ENCODE assay signal across 21 mouse cellular contexts in genomic region chr11:75108909-75109308, GRCm38 (mm10).
A peak's percentile ranks its signal among the peaks of the same experiment; 100 is the strongest.
DNase-seq lines count a peak whose midpoint lies in the region; ATAC-seq and TF ChIP-seq lines count a peak whose summit lies in the region.
"Had no signal": no experiment of that assay in that cellular context is flagged by ENCODE, and none has a peak within 500 bp of the region (broad histone marks: within the 10 kb centered on the region; RNA-seq: fewer than 3 reads in every experiment).

No protein-coding gene starts in this region.

- peak overlapping the region; percentile 50 for H3K27ac ChIP-seq in heart, embryonic 13.5 days (replicated peaks)
- 0 out of 2 replicates have a peak overlapping the region, but pooled peaks have one; percentile 5 for H3K27ac ChIP-seq in spleen, adult 2 months (ENCODE audit: insufficient read depth, low read length)
- H3K27ac ChIP-seq: embryonic facial prominence, embryonic 15.5 days; forebrain, embryonic 10.5 days; gastrocnemius, adult 2 months; hindbrain, embryonic 15.5 days had no signal

- no peak for TF ChIP-seq POLR2A in spleen, adult 2 months (IDR thresholded peaks at IDR 0.05; ENCODE audit: low read depth, low read length)

- no peak overlapping the region for H3K9ac ChIP-seq in heart, embryonic 13.5 days
- H3K9ac ChIP-seq: embryonic facial prominence, embryonic 15.5 days; hindbrain, embryonic 15.5 days had no signal

- intact Hi-C loops in heart, postnatal 25 days (cut with DNase I): no loop called here

- no peak overlapping the region for H3K4me2 ChIP-seq in heart, embryonic 13.5 days
- H3K4me2 ChIP-seq: embryonic facial prominence, embryonic 15.5 days; hindbrain, embryonic 15.5 days had no signal

- no peak overlapping the region for H3K4me3 ChIP-seq in heart, embryonic 13.5 days
- no peak overlapping the region for H3K4me3 ChIP-seq in spleen, adult 2 months (ENCODE audit: extremely low read depth, insufficient read depth, insufficient read length)
- H3K4me3 ChIP-seq: embryonic facial prominence, embryonic 15.5 days; erythroblast, embryonic 14.5 days; forebrain, embryonic 10.5 days; gastrocnemius, adult 2 months; hindbrain, embryonic 15.5 days had no signal

- peaks cover 8% of the 10 kb centered on the region; the same call in 1 of the 2 replicates for H3K4me1 ChIP-seq in heart, embryonic 13.5 days
- no peaks in the 10 kb centered on the region for H3K4me1 ChIP-seq in spleen, adult 2 months (ENCODE audit: control insufficient read depth, insufficient read depth, insufficient read length)
- H3K4me1 ChIP-seq: embryonic facial prominence, embryonic 15.5 days; forebrain, embryonic 10.5 days; hindbrain, embryonic 15.5 days had no signal

- no peak for TF ChIP-seq CTCF in spleen, adult 2 months (IDR thresholded peaks at IDR 0.05; ENCODE audit: extremely low read depth, insufficient read depth, insufficient read length, insufficient replicate concordance)

- ATAC-seq in heart, embryonic 13.5 days (ENCODE audit: extremely low read depth, insufficient number of reproducible peaks, low FRiP score, low TSS enrichment): no peak
- ATAC-seq: forebrain, embryonic 14.5 days; intestine, embryonic 16.5 days had no signal

- no peaks in the 10 kb centered on the region for H3K9me3 ChIP-seq in heart, embryonic 13.5 days
- H3K9me3 ChIP-seq: embryonic facial prominence, embryonic 15.5 days; forebrain, embryonic 10.5 days; hindbrain, embryonic 15.5 days had no signal

- no peaks in the 10 kb centered on the region for H3K27me3 ChIP-seq in heart, embryonic 13.5 days (replicated peaks)
- no peaks in the 10 kb centered on the region for H3K27me3 ChIP-seq in spleen, adult 2 months (ENCODE audit: control insufficient read depth, insufficient read depth, low read length)
- H3K27me3 ChIP-seq: embryonic facial prominence, embryonic 15.5 days; hindbrain, embryonic 15.5 days had no signal

- DNase-seq in adrenal gland, postnatal 10 days: peak; percentile 14
- no peak for DNase-seq in adrenal gland, postnatal 25 days
- DNase-seq in heart, postnatal 25 days (ENCODE audit: low spot score): no peak
- no peak for DNase-seq in spleen, adult 2 months (ENCODE audit: low read depth in 1 of 2, low spot score in 2 of 2)
- DNase-seq in spleen, adult 18-20 months: no peak
- DNase-seq in gastrocnemius, postnatal 10 days: no peak
- DNase-seq: cerebellum, adult 2 months; cerebellum, postnatal 10 days; embryo, embryonic 11 days; gastrocnemius, adult 2 months; gastrocnemius, postnatal 36 days; heart, adult 18-20 months; heart, postnatal 36 days; kidney, adult 2 months had no signal

- no peaks in the 10 kb centered on the region for H3K36me3 ChIP-seq in heart, embryonic 13.5 days
- H3K36me3 ChIP-seq in spleen, adult 2 months (ENCODE audit: control insufficient read depth, insufficient read depth, low read length): no peaks in the 10 kb centered on the region
- H3K36me3 ChIP-seq: embryonic facial prominence, embryonic 15.5 days; hindbrain, embryonic 15.5 days had no signal
